Mouse (Mus musculus) C2C12 (cell line): Measurements from ENCODE around the gene Gm17617.

Source experiments
- MAX ChIP-seq: IDR thresholded peaks from one replicate; pipeline ENCODE4 v1.6.1; 2011; ENCODE audit warnings: mild to moderate bottlenecking, control low read depth
- USF1 ChIP-seq: IDR thresholded peaks from one replicate; pipeline ENCODE4 v1.6.1; 2011; ENCODE audit warnings: low read depth, mild to moderate bottlenecking, control low read depth, moderate library complexity

- TF ChIP-seq USF1 = no peak
- no peak for TF ChIP-seq MAX
Measured at GRCm38 (mm10) chr13:55162365-55162764, 29.0 kb upstream of the Gm17617 start.
